In genomic region chr9:23123452-23123851, GRCm38 (mm10) we compare ENCODE assay signal across 21 mouse cellular contexts.
A peak's percentile ranks its signal among the peaks of the same experiment; 100 is the strongest.
DNase-seq lines count a peak whose midpoint lies in the region; ATAC-seq and TF ChIP-seq lines count a peak whose summit lies in the region.
"Had no signal": no experiment of that assay in that cellular context is flagged by ENCODE, and none has a peak within 500 bp of the region (broad histone marks: within the 10 kb centered on the region; RNA-seq: fewer than 3 reads in every experiment).

No protein-coding gene starts in this region.

- no peaks in the 10 kb centered on the region for H3K4me1 ChIP-seq in intestine, embryonic 14.5 days (replicated peaks; ENCODE audit: control insufficient read depth, insufficient read depth, low read length)
- no peaks in the 10 kb centered on the region for H3K4me1 ChIP-seq in intestine, postnatal 0 days (replicated peaks; ENCODE audit: control insufficient read depth, insufficient read depth, low read length)
- H3K4me1 ChIP-seq in CH12.LX (ENCODE audit: control insufficient read depth in 1 of 2, insufficient read depth in 2 of 2), result peaks cover 0 to 41% of the 10 kb centered on the region in 2 experiments; a peak in 2 of 4 replicates
- H3K4me1 ChIP-seq in embryonic facial prominence, embryonic 10.5 days, result peaks cover 52% of the 10 kb centered on the region

- H3K36me3 ChIP-seq in intestine, embryonic 14.5 days (ENCODE audit: control insufficient read depth, insufficient read depth, low read length), result no peaks in the 10 kb centered on the region
- no peaks in the 10 kb centered on the region for H3K36me3 ChIP-seq in intestine, postnatal 0 days (ENCODE audit: control insufficient read depth, insufficient read depth)
- no peaks in the 10 kb centered on the region for H3K36me3 ChIP-seq in CH12.LX (replicated peaks in 1 of 2; ENCODE audit: control insufficient read depth in 1 of 2, insufficient read depth in 1 of 2, low read length in 1 of 2)
- no peaks in the 10 kb centered on the region for H3K36me3 ChIP-seq in embryonic facial prominence, embryonic 10.5 days (replicated peaks)
- H3K36me3 ChIP-seq: embryonic facial prominence, embryonic 12.5 days; forebrain, embryonic 10.5 days; forebrain, embryonic 12.5 days had no signal

- no peak for TF ChIP-seq CTCF in intestine, postnatal 0 days (IDR thresholded peaks at IDR 0.05; ENCODE audit: low read depth)
- no peak for TF ChIP-seq CTCF in CH12.LX (conservative IDR thresholded peaks at IDR 0.05 in 1 of 2, IDR thresholded peaks at IDR 0.05 in 1 of 2; ENCODE audit: low read depth in 2 of 2, low read length in 2 of 2)
- no peak for TF ChIP-seq CTCF in gastrocnemius, adult 2 months (IDR thresholded peaks at IDR 0.05)

- TF ChIP-seq RAD21 in CH12.LX (IDR thresholded peaks at IDR 0.05; ENCODE audit: low read depth, low read length), result no peak

- H3K27ac ChIP-seq in intestine, embryonic 14.5 days (ENCODE audit: low read depth), result no peak overlapping the region
- H3K27ac ChIP-seq in intestine, postnatal 0 days (ENCODE audit: low read depth, low read length), result no peak overlapping the region
- no peak overlapping the region for H3K27ac ChIP-seq in CH12.LX (ENCODE audit: insufficient read depth, low read depth)
- 0 out of 2 replicates have a peak overlapping the region, but pooled peaks have one; percentile 19 for H3K27ac ChIP-seq in embryonic facial prominence, embryonic 10.5 days (replicated peaks)
- no peak overlapping the region for H3K27ac ChIP-seq in gastrocnemius, adult 2 months
- H3K27ac ChIP-seq: embryonic facial prominence, embryonic 12.5 days; forebrain, embryonic 10.5 days; forebrain, embryonic 12.5 days had no signal

- no peaks in the 10 kb centered on the region for H3K9me3 ChIP-seq in intestine, embryonic 14.5 days (ENCODE audit: control insufficient read depth, low read length)
- no peaks in the 10 kb centered on the region for H3K9me3 ChIP-seq in intestine, postnatal 0 days (ENCODE audit: control insufficient read depth)
- H3K9me3 ChIP-seq in CH12.LX (replicated peaks; ENCODE audit: low read length), result no peaks in the 10 kb centered on the region
- no peaks in the 10 kb centered on the region for H3K9me3 ChIP-seq in embryonic facial prominence, embryonic 10.5 days
- H3K9me3 ChIP-seq: embryonic facial prominence, embryonic 12.5 days; forebrain, embryonic 10.5 days; forebrain, embryonic 12.5 days had no signal

- intact Hi-C loops in gastrocnemius, adult 2 months (cut with DNase I), result no loop called here
- intact Hi-C loops in heart, postnatal 36 days (cut with DNase I), result no loop called here

- TF ChIP-seq EP300 in CH12.LX (IDR thresholded peaks at IDR 0.05; ENCODE audit: low read length), result no peak

- dilution Hi-C loops in CH12.LX (cut with MboI; ENCODE audit: extremely low pct_ligation_motif_present, extremely low pct_unique_long_range_greater_than_20kb, low sequenced_read_pairs), result no loop called here

- no peak overlapping the region for H3K4me3 ChIP-seq in intestine, embryonic 14.5 days (ENCODE audit: low read depth, low read length)
- no peak overlapping the region for H3K4me3 ChIP-seq in intestine, postnatal 0 days (ENCODE audit: low read depth, low read length)
- no peak overlapping the region for H3K4me3 ChIP-seq in CH12.LX (replicated peaks in 1 of 3; ENCODE audit: low read depth in 2 of 3, low read length in 2 of 3, poor library complexity in 1 of 3)
- no peak overlapping the region for H3K4me3 ChIP-seq in embryonic facial prominence, embryonic 10.5 days
- no peak overlapping the region for H3K4me3 ChIP-seq in gastrocnemius, adult 2 months
- H3K4me3 ChIP-seq: embryonic facial prominence, embryonic 12.5 days; forebrain, embryonic 10.5 days; forebrain, embryonic 12.5 days had no signal

- DNase-seq in intestine, embryonic 14.5 days (ENCODE audit: low spot score), result peak; percentile 27
- DNase-seq in CH12.LX (ENCODE audit: extremely low read depth), result no peak
- no peak for DNase-seq in embryonic facial prominence, embryonic 10.5 days (ENCODE audit: low spot score)
- DNase-seq in gastrocnemius, adult 2 months, result no peak
- DNase-seq in heart, postnatal 36 days, result no peak
- no peak for DNase-seq in cerebellum, postnatal 25 days
- DNase-seq: adrenal gland, adult 2 months; adrenal gland, postnatal 25 days; B cell, adult 2 months; cerebellum, adult 11 months; cerebellum, adult 18-20 months; cerebellum, adult 8-10 months; cerebellum, adult 9-11 months; cerebellum, postnatal 14 days; embryo, embryonic 11 days had no signal

- no peak for TF ChIP-seq POLR2A in CH12.LX (IDR thresholded peaks at IDR 0.05; ENCODE audit: low read depth, low read length)

- 88% methylated on average over 3 of the region's 3 CpGs for WGBS in intestine, embryonic 14.5 days
- 83% methylated on average over 3 of the region's 3 CpGs for WGBS in intestine, postnatal 0 days
- 83% methylated on average over 3 of the region's 3 CpGs for WGBS in embryonic facial prominence, embryonic 10.5 days

- no peaks in the 10 kb centered on the region for H3K79me2 ChIP-seq in CH12.LX (replicated peaks; ENCODE audit: control insufficient read depth, extremely low read depth, insufficient read depth, poor library complexity, severe bottlenecking)

- in situ Hi-C loops in CH12.LX (cut with MboI; ENCODE audit: low pct_ligation_motif_present, low pct_unique_long_range_greater_than_20kb, low sequenced_read_pairs), result no loop called here

- no peak overlapping the region for H3K4me2 ChIP-seq in intestine, embryonic 14.5 days (ENCODE audit: low read length)
- no peak overlapping the region for H3K4me2 ChIP-seq in intestine, postnatal 0 days (replicated peaks; ENCODE audit: low read depth)
- H3K4me2 ChIP-seq in CH12.LX (ENCODE audit: insufficient read depth, low read depth, poor library complexity, severe bottlenecking), result 0 out of 2 replicates have a peak overlapping the region, but pooled peaks have one; percentile 27
- H3K4me2 ChIP-seq: embryonic facial prominence, embryonic 12.5 days; forebrain, embryonic 12.5 days had no signal

- no peak for ATAC-seq in intestine, embryonic 14.5 days (replicated peaks; ENCODE audit: low FRiP score, low TSS enrichment, low read depth)
- no peak for ATAC-seq in intestine, postnatal 0 days
- ATAC-seq: forebrain, embryonic 14.5 days; forebrain, embryonic 16.5 days had no signal

- no peak overlapping the region for H3K9ac ChIP-seq in intestine, embryonic 14.5 days (ENCODE audit: low read length)
- H3K9ac ChIP-seq in intestine, postnatal 0 days (ENCODE audit: low read depth, low read length), result no peak overlapping the region
- no peak overlapping the region for H3K9ac ChIP-seq in CH12.LX (ENCODE audit: insufficient read depth, low read depth)
- H3K9ac ChIP-seq: embryonic facial prominence, embryonic 12.5 days; forebrain, embryonic 12.5 days had no signal

- no peaks in the 10 kb centered on the region for H3K27me3 ChIP-seq in intestine, embryonic 14.5 days (replicated peaks; ENCODE audit: control insufficient read depth, insufficient read depth, low read length)
- H3K27me3 ChIP-seq in intestine, postnatal 0 days (replicated peaks; ENCODE audit: control insufficient read depth, insufficient read depth, low read length), result no peaks in the 10 kb centered on the region
- H3K27me3 ChIP-seq in CH12.LX (replicated peaks), result no peaks in the 10 kb centered on the region
- H3K27me3 ChIP-seq in embryonic facial prominence, embryonic 10.5 days (replicated peaks; ENCODE audit: low read depth, poor library complexity, severe bottlenecking), result no peaks in the 10 kb centered on the region
- H3K27me3 ChIP-seq: embryonic facial prominence, embryonic 12.5 days; forebrain, embryonic 12.5 days had no signal

TF ChIP-seq in CH12.LX, 34 proteins besides CTCF, POLR2A, EP300 and RAD21:
- no peak for TF ChIP-seq MAX (IDR thresholded peaks at IDR 0.05; ENCODE audit: low read length)
- no peak for TF ChIP-seq ZKSCAN1 (IDR thresholded peaks at IDR 0.05; ENCODE audit: borderline replicate concordance, low read depth, low read length)
- TF ChIP-seq USF2 (conservative IDR thresholded peaks at IDR 0.05; ENCODE audit: low read depth, low read length), result no peak
- no peak for TF ChIP-seq ELF1 (IDR thresholded peaks at IDR 0.05; ENCODE audit: low read depth, low read length)
- no peak for TF ChIP-seq USF1 (IDR thresholded peaks at IDR 0.05; ENCODE audit: low read depth, low read length)
- TF ChIP-seq MEF2A (IDR thresholded peaks at IDR 0.05; ENCODE audit: borderline replicate concordance, low read depth, low read length), result no peak
- no peak for TF ChIP-seq ETS1 (conservative IDR thresholded peaks at IDR 0.05; ENCODE audit: low read depth, low read length)
- no peak for TF ChIP-seq UBTF (IDR thresholded peaks at IDR 0.05; ENCODE audit: low read depth, low read length)
- no peak for TF ChIP-seq MAFK (IDR thresholded peaks at IDR 0.05; ENCODE audit: insufficient replicate concordance, low read length)
